Mouse (Mus musculus) lung, adult 2 months (tissue): ENCODE results near the gene Glrx5.

Experiments
- CTCF ChIP-seq: fragments of 200-500 bp; IDR thresholded peaks from 2 replicates; pipeline ENCODE4 v1.5.1; 2011; ENCODE audit warnings: mild to moderate bottlenecking, low read length, control low read depth; ENCODE audit not compliant: insufficient read depth
- POLR2A ChIP-seq: fragments of 200-500 bp; IDR thresholded peaks from 2 replicates; pipeline ENCODE4 v1.6.1; 2011; ENCODE audit warnings: low read depth, mild to moderate bottlenecking, control low read depth, low read length, borderline replicate concordance; ENCODE audit errors: extremely low read depth

GRCm38 (mm10) chr12:105040950-105041349 lies 8.5 kb downstream of the Glrx5 start:
- TF ChIP-seq POLR2A (no peak), CTCF (no peak)
